Mouse (Mus musculus): ENCODE data around the gene Ivl.

GRCm38 (mm10) chr3:92573449-92574041 lies at the start of gene Ivl:
- TF ChIP-seq POLR2A (IDR thresholded peaks at IDR 0.05; ENCODE audit: borderline replicate concordance, low read depth, low read length): no peak
- TF ChIP-seq CTCF (IDR thresholded peaks at IDR 0.05; ENCODE audit: low read depth, low read length): no peak

Measured in bone marrow macrophage, adult 2 months (primary cell).